Mouse (Mus musculus) gonadal fat pad, adult 2 months (tissue): Measurements from ENCODE around the gene Vgf. TPM values are rescaled to one million over a fixed set of nuclear protein-coding genes. Genes with fewer than 3 reads are reported as not detected.

Experiments
- DNase-seq: peaks from one replicate; pipeline ENCODE4 v3.0.0-alpha.2; 2012; ENCODE audit warnings: low read depth
- polyA plus RNA-seq: library from polyadenylated mRNA; depleted of rRNA; stranded (reverse); fragments of >200 nt; gene quantifications from 2 replicates; pipeline ENCODE4 v1.2.3, GENCODE M21; 2012

Vgf gene
- polyA plus RNA-seq, 1 experiment, result not detected

GRCm38 (mm10) chr5:137030416-137030810, 4.2 kb downstream of the Vgf start:
- no peak for DNase-seq

- no peak for DNase-seq
Measured at GRCm38 (mm10) chr5:137031076-137032032, 5.2 kb downstream of the Vgf start.

- no peak for DNase-seq
Measured at GRCm38 (mm10) chr5:137032033-137032421, 5.8 kb downstream of the Vgf start.

- no peak for DNase-seq
Measured at GRCm38 (mm10) chr5:137032641-137033074, 6.5 kb downstream of the Vgf start.

- no peak for DNase-seq
Measured at GRCm38 (mm10) chr5:137036211-137036610, 10.0 kb downstream of the Vgf start.

GRCm38 (mm10) chr5:137039453-137039852, 13.3 kb downstream of the Vgf start:
- DNase-seq, result no peak

- DNase-seq, result no peak
Measured at GRCm38 (mm10) chr5:137041442-137041841, 15.2 kb downstream of the Vgf start.

GRCm38 (mm10) chr5:137043997-137044396, 17.8 kb downstream of the Vgf start:
- no peak for DNase-seq

GRCm38 (mm10) chr5:137045402-137046323, 19.5 kb downstream of the Vgf start, which contains the start of gene Ap1s1:
Ap1s1 (minus strand) TSS chr5:137046135.
- peak; percentile 45 for DNase-seq

GRCm38 (mm10) chr5:137046324-137046718, 20.1 kb downstream of the Vgf start:
- no peak for DNase-seq

GRCm38 (mm10) chr5:137046991-137047390, 20.8 kb downstream of the Vgf start:
- DNase-seq, result no peak

GRCm38 (mm10) chr5:137051125-137051524, 24.9 kb downstream of the Vgf start:
- no peak for DNase-seq

GRCm38 (mm10) chr5:137051914-137052505, 25.8 kb downstream of the Vgf start:
- DNase-seq, result no peak

- DNase-seq, result no peak
Measured at GRCm38 (mm10) chr5:137054299-137054698, 28.1 kb downstream of the Vgf start.

GRCm38 (mm10) chr5:137054873-137055272, 28.7 kb downstream of the Vgf start:
- no peak for DNase-seq

GRCm38 (mm10) chr5:137061809-137062481, 35.8 kb downstream of the Vgf start:
- no peak for DNase-seq

GRCm38 (mm10) chr5:137062601-137063000, 36.4 kb downstream of the Vgf start:
- no peak for DNase-seq

- DNase-seq, result no peak
Measured at GRCm38 (mm10) chr5:137065454-137065853, 39.3 kb downstream of the Vgf start.

- DNase-seq, result no peak
Measured at GRCm38 (mm10) chr5:137065923-137066322, 39.7 kb downstream of the Vgf start.

- no peak for DNase-seq
Measured at GRCm38 (mm10) chr5:137068711-137069110, 42.5 kb downstream of the Vgf start.

- DNase-seq, result no peak
Measured at GRCm38 (mm10) chr5:137070881-137071605, 44.9 kb downstream of the Vgf start.
